Mouse (Mus musculus) cerebellum, adult 2 months (tissue): ENCODE results near the gene Syt8.

Experiments
- CTCF ChIP-seq: fragments of 200-500 bp; IDR thresholded peaks from 2 replicates; pipeline ENCODE4 v1.5.1; 2011; ENCODE audit warnings: low read depth, mild to moderate bottlenecking, control low read depth, low read length, moderate library complexity, borderline replicate concordance; ENCODE audit not compliant: insufficient read depth
- POLR2A ChIP-seq: fragments of 200-500 bp; IDR thresholded peaks from 2 replicates; pipeline ENCODE4 v1.6.1; 2011; ENCODE audit warnings: low read length, control low read depth, borderline replicate concordance; ENCODE audit not compliant: insufficient read depth

- TF ChIP-seq POLR2A (no peak), CTCF (no peak)
Measured at GRCm38 (mm10) chr7:142449038-142449617, 14.5 kb downstream of the Syt8 start.
